Mouse (Mus musculus): ENCODE measurements around the gene H2-Eb2. TPM values are rescaled to one million over a fixed set of nuclear protein-coding genes. Genes with fewer than 3 reads are reported as not detected.

H2-Eb2 gene
- total RNA-seq (2021), result not detected
- long read RNA-seq, result 0 reads

GRCm38 (mm10) chr17:34325436-34325835 lies at the start of gene H2-Eb2:
Gene H2-Eb2, plus strand, starts transcription at chr17:34325665.
- no peak for DNase-seq (ENCODE audit: low spot score in 2 of 2)

- no peak for DNase-seq (ENCODE audit: low spot score in 2 of 2)
Measured at GRCm38 (mm10) chr17:34280499-34281038, 44.9 kb upstream of the H2-Eb2 start.

- no peak for DNase-seq (ENCODE audit: low spot score in 2 of 2)
Measured at GRCm38 (mm10) chr17:34281836-34282235, 43.6 kb upstream of the H2-Eb2 start.

- no peak for DNase-seq (ENCODE audit: low spot score in 2 of 2)
Measured at GRCm38 (mm10) chr17:34285371-34285770, 40.1 kb upstream of the H2-Eb2 start.

GRCm38 (mm10) chr17:34285848-34286247 lies 39.6 kb upstream of the H2-Eb2 start:
- no peak for DNase-seq (ENCODE audit: low spot score in 2 of 2)

- DNase-seq (ENCODE audit: low spot score in 2 of 2), result no peak
Measured at GRCm38 (mm10) chr17:34286501-34286900, 39.0 kb upstream of the H2-Eb2 start.

- DNase-seq (ENCODE audit: low spot score in 2 of 2), result no peak
Measured at GRCm38 (mm10) chr17:34286999-34287398, 38.5 kb upstream of the H2-Eb2 start.

- DNase-seq (ENCODE audit: low spot score in 2 of 2), result peak; percentile 48 to 90
Measured at GRCm38 (mm10) chr17:34287648-34288047, 37.8 kb upstream of the H2-Eb2 start, which contains the start of gene H2-Aa. Gene H2-Aa, minus strand, starts transcription at chr17:34287823.

- DNase-seq (ENCODE audit: low spot score in 2 of 2), result no peak
Measured at GRCm38 (mm10) chr17:34288131-34288530, 37.3 kb upstream of the H2-Eb2 start.

- peak; percentile 63 to 90 for DNase-seq (ENCODE audit: low spot score in 2 of 2)
Measured at GRCm38 (mm10) chr17:34291609-34292008, 33.9 kb upstream of the H2-Eb2 start.

- DNase-seq (ENCODE audit: low spot score in 2 of 2), result no peak
Measured at GRCm38 (mm10) chr17:34292570-34292969, 32.9 kb upstream of the H2-Eb2 start.

GRCm38 (mm10) chr17:34293533-34293932 lies 31.9 kb upstream of the H2-Eb2 start:
- no peak for DNase-seq (ENCODE audit: low spot score in 2 of 2)

GRCm38 (mm10) chr17:34294249-34294648 lies 31.2 kb upstream of the H2-Eb2 start:
- no peak for DNase-seq (ENCODE audit: low spot score in 2 of 2)

- no peak for DNase-seq (ENCODE audit: low spot score in 2 of 2)
Measured at GRCm38 (mm10) chr17:34295307-34295706, 30.2 kb upstream of the H2-Eb2 start.

- DNase-seq (ENCODE audit: low spot score in 2 of 2), result peak in 1 of 2 experiments; percentile 79
Measured at GRCm38 (mm10) chr17:34295891-34296794, 29.3 kb upstream of the H2-Eb2 start.

GRCm38 (mm10) chr17:34299356-34299755 lies 26.1 kb upstream of the H2-Eb2 start:
- no peak for DNase-seq (ENCODE audit: low spot score in 2 of 2)

GRCm38 (mm10) chr17:34300071-34300470 lies 25.4 kb upstream of the H2-Eb2 start:
- DNase-seq (ENCODE audit: low spot score in 2 of 2), result no peak

- DNase-seq (ENCODE audit: low spot score in 2 of 2), result no peak
Measured at GRCm38 (mm10) chr17:34300691-34301566, 24.5 kb upstream of the H2-Eb2 start.

- DNase-seq (ENCODE audit: low spot score in 2 of 2), result no peak
Measured at GRCm38 (mm10) chr17:34301670-34302190, 23.7 kb upstream of the H2-Eb2 start.

- no peak for DNase-seq (ENCODE audit: low spot score in 2 of 2)
Measured at GRCm38 (mm10) chr17:34303789-34304188, 21.7 kb upstream of the H2-Eb2 start.

- DNase-seq (ENCODE audit: low spot score in 2 of 2), result peak; percentile 68 to 89
Measured at GRCm38 (mm10) chr17:34304751-34305150, 20.7 kb upstream of the H2-Eb2 start.

All from layer of hippocampus, adult 18-20 months (tissue).